In the genomic region with DNA sequence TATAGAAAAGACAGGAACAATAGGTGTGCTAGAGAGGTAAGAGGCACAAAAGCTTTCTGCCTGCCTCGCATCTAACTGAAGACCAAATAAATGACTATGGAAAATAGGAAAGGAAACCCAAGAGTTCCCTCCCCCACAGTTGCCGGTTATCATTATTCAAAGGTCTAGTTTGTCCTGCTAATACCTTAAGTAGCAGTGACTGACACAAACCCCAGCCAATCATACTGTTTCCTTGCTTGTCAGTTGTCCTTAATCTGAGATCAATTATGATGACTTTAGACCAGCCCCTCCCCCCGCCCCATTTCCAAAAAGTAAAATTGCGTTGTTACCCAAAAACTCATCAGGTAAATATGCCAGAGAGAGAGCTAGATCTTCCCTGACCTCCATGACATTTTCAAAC, we compare ENCODE assay signal across 21 mouse cellular contexts.
DNase-seq lines count a peak whose midpoint lies in the region; ATAC-seq lines count a peak whose summit lies in the region.
"Had no signal": no experiment of that assay in that cellular context is flagged by ENCODE, and none has a peak within 500 bp of the region (broad histone marks: within the 10 kb centered on the region; RNA-seq: fewer than 3 reads in every experiment).

No protein-coding gene starts in this region.

- 73% methylated on average over 4 of the region's 4 CpGs for WGBS in embryonic facial prominence, embryonic 11.5 days
- 75% methylated on average over 4 of the region's 4 CpGs for WGBS in embryonic facial prominence, embryonic 10.5 days
- WGBS in midbrain, embryonic 11.5 days: 79% methylated on average over 4 of the region's 4 CpGs
- WGBS in midbrain, embryonic 15.5 days: 67% methylated on average over 4 of the region's 4 CpGs
- WGBS in midbrain, embryonic 16.5 days: 75% methylated on average over 4 of the region's 4 CpGs

- H3K4me1 ChIP-seq in embryonic facial prominence, embryonic 11.5 days (ENCODE audit: control insufficient read depth, insufficient read depth, low read length): no peaks in the 10 kb centered on the region
- peaks cover 26% of the 10 kb centered on the region for H3K4me1 ChIP-seq in embryonic facial prominence, embryonic 10.5 days
- H3K4me1 ChIP-seq in midbrain, embryonic 11.5 days (ENCODE audit: control insufficient read depth, insufficient read depth, low read length): no peaks in the 10 kb centered on the region
- peaks cover 5% of the 10 kb centered on the region; the same call in 1 of the 2 replicates for H3K4me1 ChIP-seq in midbrain, embryonic 15.5 days
- H3K4me1 ChIP-seq in midbrain, embryonic 16.5 days (ENCODE audit: control insufficient read depth, insufficient read depth, low read length): 0 out of 2 replicates have a peak, but pooled peaks cover 6% of the 10 kb centered on the region
- H3K4me1 ChIP-seq: embryonic facial prominence, embryonic 15.5 days; forebrain, embryonic 10.5 days; heart, embryonic 13.5 days had no signal

- no peak for ATAC-seq in embryonic facial prominence, embryonic 11.5 days (replicated peaks; ENCODE audit: insufficient number of reproducible peaks, low FRiP score, low TSS enrichment, low read depth)
- no peak for ATAC-seq in midbrain, embryonic 11.5 days (ENCODE audit: low FRiP score)
- ATAC-seq in midbrain, embryonic 15.5 days (replicated peaks): no peak
- ATAC-seq in midbrain, embryonic 16.5 days: no peak
- ATAC-seq: CD4-positive, CD25-positive, alpha-beta regulatory T cell, adult 4 months; forebrain, embryonic 14.5 days had no signal

- H3K27me3 ChIP-seq in embryonic facial prominence, embryonic 11.5 days (ENCODE audit: control insufficient read depth, insufficient read depth, low read length): no peaks in the 10 kb centered on the region
- H3K27me3 ChIP-seq in embryonic facial prominence, embryonic 10.5 days (replicated peaks; ENCODE audit: low read depth, poor library complexity, severe bottlenecking): no peaks in the 10 kb centered on the region
- H3K27me3 ChIP-seq in midbrain, embryonic 11.5 days (ENCODE audit: control insufficient read depth, insufficient read depth, low read length): no peaks in the 10 kb centered on the region
- no peaks in the 10 kb centered on the region for H3K27me3 ChIP-seq in midbrain, embryonic 15.5 days (replicated peaks)
- H3K27me3 ChIP-seq in midbrain, embryonic 16.5 days (ENCODE audit: control insufficient read depth, insufficient read depth, low read depth, low read length): no peaks in the 10 kb centered on the region
- H3K27me3 ChIP-seq: embryonic facial prominence, embryonic 15.5 days; heart, embryonic 13.5 days had no signal

- peak; percentile 23 for DNase-seq in embryonic facial prominence, embryonic 11.5 days (ENCODE audit: low spot score)
- no peak for DNase-seq in embryonic facial prominence, embryonic 10.5 days (ENCODE audit: low spot score)
- DNase-seq in midbrain, embryonic 11.5 days (ENCODE audit: low spot score, missing footprints): peak; percentile 81
- peak; percentile 9 for DNase-seq in retina, postnatal 7 days (ENCODE audit: low read depth, low spot score)
- DNase-seq in cerebellum, postnatal 14 days: no peak
- DNase-seq: adrenal gland, postnatal 10 days; B cell, adult 2 months; cerebellum, adult 11 months; cerebellum, adult 8-10 months; cerebellum, postnatal 25 days; gastrocnemius, adult 2 months; gastrocnemius, postnatal 25 days; heart, postnatal 36 days had no signal

- no peaks in the 10 kb centered on the region for H3K36me3 ChIP-seq in embryonic facial prominence, embryonic 11.5 days (replicated peaks; ENCODE audit: control insufficient read depth, insufficient read depth, low read depth, low read length)
- H3K36me3 ChIP-seq in embryonic facial prominence, embryonic 10.5 days (replicated peaks): no peaks in the 10 kb centered on the region
- H3K36me3 ChIP-seq in midbrain, embryonic 11.5 days (ENCODE audit: control insufficient read depth, insufficient read depth, low read length): no peaks in the 10 kb centered on the region
- no peaks in the 10 kb centered on the region for H3K36me3 ChIP-seq in midbrain, embryonic 15.5 days (replicated peaks)
- no peaks in the 10 kb centered on the region for H3K36me3 ChIP-seq in midbrain, embryonic 16.5 days (ENCODE audit: control insufficient read depth, insufficient read depth, low read length)
- H3K36me3 ChIP-seq: embryonic facial prominence, embryonic 15.5 days; forebrain, embryonic 10.5 days; heart, embryonic 13.5 days had no signal

- H3K4me2 ChIP-seq in embryonic facial prominence, embryonic 11.5 days (ENCODE audit: low read depth, low read length): no peak overlapping the region
- no peak overlapping the region for H3K4me2 ChIP-seq in midbrain, embryonic 11.5 days
- no peak overlapping the region for H3K4me2 ChIP-seq in midbrain, embryonic 15.5 days
- no peak overlapping the region for H3K4me2 ChIP-seq in midbrain, embryonic 16.5 days (ENCODE audit: low read length)
- H3K4me2 ChIP-seq: embryonic facial prominence, embryonic 15.5 days; heart, embryonic 13.5 days had no signal

- H3K9me3 ChIP-seq in embryonic facial prominence, embryonic 11.5 days (replicated peaks; ENCODE audit: control insufficient read depth, low read length): no peaks in the 10 kb centered on the region
- no peaks in the 10 kb centered on the region for H3K9me3 ChIP-seq in embryonic facial prominence, embryonic 10.5 days
- H3K9me3 ChIP-seq in midbrain, embryonic 11.5 days (ENCODE audit: control insufficient read depth, low read length): no peaks in the 10 kb centered on the region
- no peaks in the 10 kb centered on the region for H3K9me3 ChIP-seq in midbrain, embryonic 15.5 days
- H3K9me3 ChIP-seq in midbrain, embryonic 16.5 days (replicated peaks; ENCODE audit: control insufficient read depth, low read length, poor library complexity, severe bottlenecking): no peaks in the 10 kb centered on the region
- H3K9me3 ChIP-seq: embryonic facial prominence, embryonic 15.5 days; forebrain, embryonic 10.5 days; heart, embryonic 13.5 days had no signal

- no peak overlapping the region for H3K9ac ChIP-seq in embryonic facial prominence, embryonic 11.5 days (replicated peaks; ENCODE audit: low read length)
- H3K9ac ChIP-seq in midbrain, embryonic 11.5 days (ENCODE audit: low read length): no peak overlapping the region
- H3K9ac ChIP-seq in midbrain, embryonic 15.5 days: no peak overlapping the region
- H3K9ac ChIP-seq in midbrain, embryonic 16.5 days (ENCODE audit: low read depth, low read length): no peak overlapping the region
- H3K9ac ChIP-seq: embryonic facial prominence, embryonic 15.5 days; heart, embryonic 13.5 days had no signal

- H3K4me3 ChIP-seq in embryonic facial prominence, embryonic 11.5 days (ENCODE audit: low read depth, low read length): no peak overlapping the region
- no peak overlapping the region for H3K4me3 ChIP-seq in embryonic facial prominence, embryonic 10.5 days
- H3K4me3 ChIP-seq in midbrain, embryonic 11.5 days (ENCODE audit: low read depth, low read length): no peak overlapping the region
- no peak overlapping the region for H3K4me3 ChIP-seq in midbrain, embryonic 15.5 days
- H3K4me3 ChIP-seq in midbrain, embryonic 16.5 days (ENCODE audit: low read depth, low read length): no peak overlapping the region
- H3K4me3 ChIP-seq: embryonic facial prominence, embryonic 15.5 days; erythroblast, embryonic 14.5 days; forebrain, embryonic 10.5 days; gastrocnemius, adult 2 months; heart, embryonic 13.5 days had no signal

- H3K27ac ChIP-seq in embryonic facial prominence, embryonic 11.5 days (replicated peaks; ENCODE audit: low read depth, low read length): no peak overlapping the region
- H3K27ac ChIP-seq in embryonic facial prominence, embryonic 10.5 days (replicated peaks): no peak overlapping the region
- H3K27ac ChIP-seq in midbrain, embryonic 11.5 days (ENCODE audit: low read depth, low read length): no peak overlapping the region
- H3K27ac ChIP-seq in midbrain, embryonic 15.5 days: no peak overlapping the region
- 0 out of 2 replicates have a peak overlapping the region, but pooled peaks have one; percentile 23 for H3K27ac ChIP-seq in midbrain, embryonic 16.5 days (ENCODE audit: low read length)
- H3K27ac ChIP-seq: embryonic facial prominence, embryonic 15.5 days; forebrain, embryonic 10.5 days; gastrocnemius, adult 2 months; heart, embryonic 13.5 days had no signal

Comparison
In these comparisons a context has a peak if more than half of its experiments do, and no peak if none do; other contexts are left out.
1. DNase-seq: peak in embryonic facial prominence, embryonic 11.5 days (single experiment), midbrain, embryonic 11.5 days (single experiment) and retina, postnatal 7 days (single experiment); none in embryonic facial prominence, embryonic 10.5 days (single experiment) and cerebellum, postnatal 14 days (0 of 2).